Mouse (Mus musculus) cerebellum, postnatal 4 days (tissue): Measurements from ENCODE around the gene Krt82.
"Not testable (repeated sequence)": the region's sequence is repeated elsewhere in the genome, so short reads cannot be mapped to it uniquely, and the experiment has no call there.

Experiments used
- DNase-seq, 2 experiments: peaks; one replicate each; pipeline ENCODE4 v3.0.0; 2022; ENCODE audit warnings: low spot score in 2 of 2, mixed read lengths in 1 of 2

Gene Krt82

DNA sequence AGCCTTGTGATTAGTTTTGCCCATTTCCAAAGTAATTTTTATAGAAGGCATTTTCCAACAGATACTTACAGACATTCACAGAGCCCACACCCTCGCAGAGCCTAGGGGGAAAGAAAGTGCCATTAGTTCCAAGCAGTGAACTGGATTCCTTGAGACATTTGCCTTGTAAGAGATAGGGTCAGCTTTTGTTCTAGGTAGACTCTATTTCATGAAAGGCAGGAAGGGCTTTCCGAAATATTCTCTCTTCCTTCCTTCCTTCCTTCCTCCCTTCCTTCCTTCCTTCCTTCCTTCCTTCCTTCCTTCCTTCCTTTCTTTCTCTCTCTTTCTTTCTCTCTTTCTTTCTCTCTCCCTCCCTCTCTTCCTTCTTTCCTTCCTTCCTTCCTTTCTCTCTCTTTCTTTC lies 33.3 kb downstream of the Krt82 start, which contains the start of gene Gm49425:
Gm49425 (minus strand) TSS at position 101 of the 400 bp plus-strand sequence.
- DNase-seq = not testable (repeated sequence)

DNA sequence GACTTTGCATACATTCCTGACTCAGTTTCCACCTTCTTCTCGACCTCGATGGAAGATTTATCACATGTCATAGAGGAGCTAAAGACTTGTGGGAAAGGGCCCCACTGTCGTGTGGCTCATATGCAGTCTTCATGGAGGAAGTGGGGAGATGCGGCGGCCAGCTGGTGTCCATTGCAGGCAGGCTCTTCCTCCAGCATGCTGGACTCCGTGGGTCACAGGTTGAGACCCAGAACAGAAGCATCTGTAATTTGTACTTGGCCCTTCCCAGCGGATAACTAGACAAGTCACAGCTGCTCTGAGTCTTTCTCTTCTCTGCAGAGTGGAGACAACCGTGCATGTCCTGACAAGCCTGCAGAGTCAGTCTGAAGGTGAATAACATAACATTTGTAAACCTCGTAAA lies 42.2 kb downstream of the Krt82 start:
- DNase-seq = no peak

DNA sequence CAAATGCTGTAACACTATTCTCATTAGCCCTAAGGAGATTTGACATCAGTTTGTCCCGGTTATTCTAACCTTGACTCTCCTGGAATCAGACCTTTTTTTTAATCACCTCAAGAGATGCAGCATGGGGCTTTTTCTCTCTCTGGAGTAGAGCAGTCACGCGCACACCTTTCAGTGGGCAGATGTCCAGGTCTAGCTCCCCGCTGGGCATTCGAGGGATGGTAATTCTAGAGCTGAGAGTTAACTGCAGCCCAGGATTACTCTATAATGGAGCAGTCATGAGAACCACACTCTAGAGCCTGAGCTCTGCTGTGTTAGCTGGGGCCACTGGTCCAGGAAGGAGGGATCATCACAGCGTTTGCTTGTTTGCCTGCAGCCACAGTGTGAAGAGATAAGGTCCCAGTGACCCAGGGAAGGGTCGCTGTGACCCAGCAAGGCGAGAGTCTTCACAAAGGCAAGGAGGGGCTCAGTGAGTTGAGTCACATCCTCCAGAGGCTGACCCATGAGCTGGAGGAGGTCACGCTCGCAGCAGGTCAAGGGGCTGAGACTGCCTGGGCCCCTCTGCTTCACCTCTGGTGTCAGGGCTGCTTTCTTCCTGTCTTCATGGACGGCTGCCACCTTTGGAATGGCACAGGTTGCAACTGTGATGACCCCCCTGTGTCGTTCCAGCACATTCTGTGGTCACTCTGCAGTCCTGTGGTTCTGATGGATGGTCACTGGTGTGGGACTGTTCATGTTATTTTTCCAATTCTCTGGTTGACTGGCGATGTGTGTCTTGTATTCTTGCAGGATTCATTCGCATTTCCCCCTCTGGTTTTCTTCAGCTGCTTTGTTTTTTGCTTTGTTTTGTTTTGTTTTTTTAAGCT lies 43.3 kb downstream of the Krt82 start:
- no peak for DNase-seq

DNA sequence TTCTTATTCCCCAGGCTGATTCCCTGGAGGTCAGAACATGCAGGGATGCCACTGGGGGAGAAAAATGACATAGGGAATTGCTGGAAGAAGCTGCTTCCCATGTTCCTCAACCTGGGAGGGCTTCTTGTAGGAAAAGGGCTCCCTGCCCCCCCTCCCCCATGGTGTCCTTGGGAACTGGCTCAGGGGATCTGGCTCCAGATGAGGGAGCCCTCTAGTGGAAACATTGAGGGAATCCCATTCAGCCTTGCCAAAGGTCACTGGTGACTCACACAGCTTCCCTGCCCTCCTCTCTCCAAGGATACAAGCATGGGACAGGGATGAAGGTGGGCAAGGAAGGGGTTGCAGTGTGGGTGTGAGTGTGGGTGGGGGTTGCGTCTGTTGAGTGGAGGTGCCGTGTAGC lies 53.3 kb downstream of the Krt82 start:
- DNase-seq = no peak

DNA sequence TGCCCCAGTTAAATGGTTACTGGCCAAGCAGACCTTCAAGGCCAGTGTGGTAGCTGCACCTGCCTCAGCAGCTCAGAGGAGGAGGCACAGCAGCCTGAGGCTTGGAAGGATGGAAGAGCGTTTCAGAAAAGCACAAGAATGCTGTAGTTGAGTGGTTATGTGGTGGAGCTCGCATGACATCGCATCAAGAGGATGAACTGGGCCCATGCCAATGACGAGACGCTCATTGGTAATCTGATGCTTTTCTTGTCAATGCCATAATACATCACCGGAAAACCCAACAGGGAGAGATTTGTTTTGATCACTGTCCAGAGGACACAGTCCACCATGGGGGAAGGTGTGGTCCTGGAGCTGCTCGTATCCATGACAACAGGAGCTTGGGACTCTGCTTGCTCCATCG lies 55.2 kb downstream of the Krt82 start:
- no peak for DNase-seq

DNA sequence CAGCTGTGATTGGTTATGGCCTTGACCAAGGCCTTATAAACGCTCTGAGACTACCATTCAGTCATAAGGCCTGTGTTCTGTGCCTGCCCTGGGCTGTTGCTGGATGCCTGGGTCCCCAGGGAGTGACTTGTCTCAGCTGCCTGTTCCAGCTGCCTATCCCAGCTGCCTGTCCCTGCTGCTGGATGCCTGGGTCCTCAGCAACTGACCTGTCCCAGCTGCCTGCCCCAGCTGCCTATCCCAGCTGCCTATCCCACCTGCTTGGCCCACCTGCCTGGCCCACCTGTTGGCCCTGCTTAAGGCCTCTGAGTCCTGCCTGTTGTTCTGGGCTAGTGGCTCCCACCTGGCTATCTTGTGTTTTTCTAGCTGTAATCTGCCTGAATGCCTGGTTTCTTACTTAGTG lies 56.3 kb downstream of the Krt82 start:
- no peak for DNase-seq

DNA sequence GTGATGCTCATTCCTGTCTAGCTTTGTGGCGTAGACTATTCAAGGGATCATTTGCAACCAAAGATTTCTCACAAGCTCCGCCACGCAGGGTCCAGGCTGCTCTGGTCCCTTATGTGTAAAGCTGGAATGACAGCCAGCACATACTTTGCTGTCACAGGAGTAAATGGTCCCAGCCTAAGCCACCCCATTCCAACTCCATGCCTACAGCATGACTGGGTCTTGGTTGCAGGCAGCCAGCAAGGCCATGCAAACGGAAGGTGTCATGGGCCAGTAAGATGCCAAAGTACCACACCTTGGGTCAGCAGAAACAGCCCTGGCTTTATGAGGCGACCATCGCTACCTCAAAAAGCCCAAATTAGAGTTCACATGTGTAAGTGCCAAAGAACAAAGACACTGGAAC lies 56.8 kb downstream of the Krt82 start:
- DNase-seq = no peak

DNA sequence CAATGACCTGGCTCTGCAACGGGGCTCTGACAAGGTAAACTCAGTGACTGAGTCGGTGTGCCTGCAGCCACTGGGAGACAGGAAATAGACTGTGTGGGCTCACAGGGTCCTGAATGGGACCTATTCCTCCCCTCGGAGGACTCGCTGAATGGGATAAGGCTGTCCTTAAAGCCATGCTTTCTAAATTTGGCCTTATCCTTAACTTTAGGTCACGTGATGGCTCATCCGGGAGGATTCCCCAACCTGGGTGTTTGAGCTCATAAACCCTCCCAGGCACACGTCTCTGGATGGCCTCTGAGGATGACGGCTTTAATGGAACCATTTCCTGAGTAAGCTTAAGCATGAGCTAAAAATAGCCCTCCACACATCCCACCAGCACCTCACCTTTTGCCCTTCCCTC lies 57.7 kb downstream of the Krt82 start:
- no peak for DNase-seq

DNA sequence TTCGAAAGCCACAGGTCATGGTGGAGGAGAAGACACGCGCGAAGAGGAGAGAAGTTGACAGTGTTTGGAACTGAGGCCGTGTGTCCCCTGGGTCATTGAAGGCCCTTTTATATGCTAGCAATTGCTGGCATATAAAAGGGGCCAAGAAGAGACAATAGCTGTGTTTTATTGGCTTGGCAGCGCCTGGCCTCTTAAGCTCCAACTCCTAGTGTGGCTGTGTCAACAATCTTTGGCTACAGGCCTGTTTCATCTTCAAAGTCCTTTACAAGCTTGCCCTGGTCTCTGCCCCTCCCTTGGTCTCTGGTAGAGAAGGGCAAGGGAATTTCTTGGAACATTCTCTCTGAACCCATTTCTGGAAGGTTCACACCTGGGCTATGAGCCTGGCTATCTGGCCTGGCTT lies 59.0 kb downstream of the Krt82 start, which contains the start of gene Krt83:
Krt83 (minus strand) TSS at position 82 of the 400 bp plus-strand sequence.
- DNase-seq = no peak
